Mouse (Mus musculus) lung, postnatal 0 days (tissue): ENCODE results near the gene Dmd. TPM values are rescaled to one million over a fixed set of nuclear protein-coding genes. Genes with fewer than 3 reads are reported as not detected.

Source experiments
- ATAC-seq: fragments of 200-750 bp; cut with Nextera tagmentation; 2 replicates; pipeline ENCODE4 v1.8.0; 2017; ENCODE audit warnings: moderate library complexity
- DNase-seq: peaks from one replicate; pipeline ENCODE4 v3.0.0-alpha.2; 2016; ENCODE audit warnings: low spot score
- H3K27ac ChIP-seq: fragments of 300-500 bp; sonication (generic); 2 replicates; pipeline ENCODE4 v1.5.1; 2014; ENCODE audit warnings: antibody characterized with exemption, mild to moderate bottlenecking, low read length, mixed read lengths
- H3K27me3 ChIP-seq: fragments of 300-500 bp; sonication (generic); replicated peaks from 2 replicates; pipeline ENCODE4 v1.6.1; 2014; ENCODE audit warnings: low read length, mixed read lengths; ENCODE audit not compliant: insufficient read depth
- H3K36me3 ChIP-seq: fragments of 300-500 bp; sonication (generic); 2 replicates; pipeline ENCODE4 v1.6.1; 2014; ENCODE audit warnings: low read length, mixed read lengths; ENCODE audit not compliant: insufficient read depth
- H3K4me1 ChIP-seq: fragments of 300-500 bp; sonication (generic); 2 replicates; pipeline ENCODE4 v1.6.1; 2014; ENCODE audit warnings: antibody characterized with exemption, low read depth, low read length, mixed read lengths; ENCODE audit not compliant: insufficient read depth
- H3K4me2 ChIP-seq: fragments of 300-500 bp; sonication (generic); replicated peaks from 2 replicates; pipeline ENCODE4 v1.6.1; 2014; ENCODE audit warnings: low read depth, mild to moderate bottlenecking, low read length, moderate library complexity, mixed read lengths
- H3K4me3 ChIP-seq: fragments of 300-500 bp; sonication (generic); 2 replicates; pipeline ENCODE4 v1.5.1; 2014; ENCODE audit warnings: low read depth, low read length
- H3K9ac ChIP-seq: fragments of 300-500 bp; sonication (generic); replicated peaks from 2 replicates; pipeline ENCODE4 v1.6.1; 2014; ENCODE audit warnings: low read depth, mild to moderate bottlenecking
- H3K9me3 ChIP-seq: fragments of 300-500 bp; sonication (generic); 2 replicates; pipeline ENCODE4 v1.6.1; 2016; ENCODE audit warnings: low read length, mixed read lengths
- CTCF ChIP-seq: IDR thresholded peaks from 2 replicates; pipeline ENCODE4 v1.5.1; 2016; ENCODE audit warnings: antibody characterized with exemption, mild to moderate bottlenecking
- EP300 ChIP-seq: IDR thresholded peaks from 2 replicates; pipeline ENCODE4 v1.6.1; 2016; ENCODE audit warnings: antibody characterized with exemption, mild to moderate bottlenecking, control low read depth
- WGBS: fragments of 180-500 bp; shearing (Covaris S2); extraction: QIAGEN DNeasy Blood & Tissue Kit; methylation state at CpG from one replicate; pipeline ENCODE4 v1.1.7; 2014; 5-methylcytosine and 5-hydroxymethylcytosine counted together
- polyA plus RNA-seq: library from polyadenylated mRNA; unstranded; fragments of >200 nt; fragmentation: Nextera tagmentation; extraction: Ambion mirVana; gene quantifications from 2 replicates; pipeline ENCODE4 v1.2.1, GENCODE M21; 2015

Dmd gene
- polyA plus RNA-seq, 1 experiment from 2014 or later, result 15.8 TPM

- Histone ChIP-seq H3K4me1 (no peaks in the 10 kb centered on the region), H3K4me3 (no peak overlapping the region), H3K27ac (no peak overlapping the region), H3K9ac (no peak overlapping the region), H3K4me2 (no peak overlapping the region), H3K27me3 (no peaks in the 10 kb centered on the region), H3K36me3 (no peaks in the 10 kb centered on the region), H3K9me3 (no peaks in the 10 kb centered on the region)
- peak; percentile 5 for DNase-seq
- TF ChIP-seq CTCF, result peak; percentile 10; the same call in 1 of the 2 replicates
- no peak for TF ChIP-seq EP300
- no peak for ATAC-seq
Measured at GRCm38 (mm10) chrX:84598476-84598875, 1649.8 kb downstream of the Dmd start.

- H3K4me2 ChIP-seq, result no peak overlapping the region
- H3K36me3 ChIP-seq, result no peaks in the 10 kb centered on the region
- H3K4me1 ChIP-seq, result no peaks in the 10 kb centered on the region
- H3K27me3 ChIP-seq, result no peaks in the 10 kb centered on the region
- TF ChIP-seq EP300, result no peak
- no peak for TF ChIP-seq CTCF
- DNase-seq (no peak), ATAC-seq (no peak)
- H3K9ac ChIP-seq, result no peak overlapping the region
- no peaks in the 10 kb centered on the region for H3K9me3 ChIP-seq
- H3K4me3 ChIP-seq, result no peak overlapping the region
- no peak overlapping the region for H3K27ac ChIP-seq
Measured at GRCm38 (mm10) chrX:84640446-84640845, 1691.8 kb downstream of the Dmd start.

- Histone ChIP-seq H3K27ac (no peak overlapping the region), H3K36me3 (no peaks in the 10 kb centered on the region), H3K9ac (no peak overlapping the region), H3K4me1 (no peaks in the 10 kb centered on the region), H3K4me3 (no peak overlapping the region), H3K4me2 (no peak overlapping the region), H3K27me3 (no peaks in the 10 kb centered on the region), H3K9me3 (no peaks in the 10 kb centered on the region)
- DNase-seq (no peak), ATAC-seq (no peak)
- TF ChIP-seq CTCF (no peak), EP300 (no peak)
- WGBS, result 43% methylated on average over 4 of the region's 4 CpGs
Measured at GRCm38 (mm10) chrX:84747683-84748082, 1799.0 kb downstream of the Dmd start.

- Histone ChIP-seq H3K4me2 (no peak overlapping the region), H3K9ac (no peak overlapping the region), H3K27ac (no peak overlapping the region), H3K36me3 (no peaks in the 10 kb centered on the region), H3K9me3 (no peaks in the 10 kb centered on the region), H3K4me3 (no peak overlapping the region), H3K4me1 (no peaks in the 10 kb centered on the region), H3K27me3 (no peaks in the 10 kb centered on the region)
- 43% methylated on average over 3 of the region's 3 CpGs for WGBS
- TF ChIP-seq EP300, result no peak
- no peak for TF ChIP-seq CTCF
- ATAC-seq, result peak; percentile 52
- DNase-seq, result peak; percentile 26
Measured at GRCm38 (mm10) chrX:84860012-84860647, 1911.5 kb downstream of the Dmd start.

- Histone ChIP-seq H3K4me2 (no peak overlapping the region), H3K4me1 (no peaks in the 10 kb centered on the region), H3K27me3 (no peaks in the 10 kb centered on the region), H3K36me3 (no peaks in the 10 kb centered on the region), H3K9me3 (no peaks in the 10 kb centered on the region), H3K27ac (no peak overlapping the region), H3K9ac (no peak overlapping the region), H3K4me3 (no peak overlapping the region)
- ATAC-seq, result peak; percentile 49; the same call in 1 of the 2 replicates
- peak; percentile 11 for DNase-seq
- WGBS, result 31% methylated on average over 4 of the region's 4 CpGs
- TF ChIP-seq EP300, result peak; percentile 73; the same call in 1 of the 2 replicates
- TF ChIP-seq CTCF, result no peak
Measured at GRCm38 (mm10) chrX:84873090-84873489, 1924.4 kb downstream of the Dmd start.

- WGBS, result 49% methylated on average over 3 of the region's 3 CpGs
- Histone ChIP-seq H3K36me3 (no peaks in the 10 kb centered on the region), H3K4me2 (no peak overlapping the region), H3K27me3 (no peaks in the 10 kb centered on the region), H3K9me3 (no peaks in the 10 kb centered on the region), H3K4me1 (no peaks in the 10 kb centered on the region), H3K9ac (no peak overlapping the region), H3K27ac (no peak overlapping the region), H3K4me3 (no peak overlapping the region)
- TF ChIP-seq EP300 (no peak), CTCF (no peak)
- ATAC-seq (no peak), DNase-seq (no peak)
Measured at GRCm38 (mm10) chrX:84878125-84878524, 1929.5 kb downstream of the Dmd start.
